Mouse (Mus musculus) ZHBTc4 (cell line): ENCODE measurements at regions not wholly inside any gene's neighbourhood (a gene's known extent, or its start where the extent isn't known, plus 50 kb on each side); places are given as distances from the start of the nearest gene placed in this dataset.

ENCODE experiments used
- DNase-seq: peaks from one replicate; pipeline ENCODE4 v3.0.0-alpha.2; 2011; ENCODE audit warnings: low read depth, low spot score

GRCm38 (mm10) chr8:78068087-78068910, 144.8 kb upstream of the Ttc29 start:
- DNase-seq: peak; percentile 88

DNA sequence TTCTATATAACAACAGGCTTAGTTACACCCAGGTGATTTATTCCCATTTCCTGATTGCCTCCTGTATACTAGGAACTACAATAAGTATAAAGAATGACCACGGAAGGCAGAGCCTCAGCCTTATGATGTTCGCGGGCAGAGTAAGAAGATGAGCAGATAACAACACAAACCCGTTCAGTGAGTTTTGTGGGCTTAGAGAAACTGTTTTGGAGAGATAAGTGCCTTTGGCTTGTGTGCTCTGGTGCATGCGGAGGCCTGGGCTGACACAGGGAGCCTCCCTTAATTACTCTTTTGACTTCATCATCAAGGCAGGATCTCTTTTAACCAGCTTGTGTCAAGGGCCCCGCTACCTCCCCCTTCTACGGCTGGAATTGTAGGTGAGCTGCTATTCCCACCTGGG, 139.3 kb upstream of the Ttc29 start:
- no peak for DNase-seq

GRCm38 (mm10) chr8:78077122-78077521, 136.0 kb upstream of the Ttc29 start:
- DNase-seq: no peak

- peak; percentile 67 for DNase-seq
Measured at GRCm38 (mm10) chr8:78081395-78081794, 131.7 kb upstream of the Ttc29 start.

DNA sequence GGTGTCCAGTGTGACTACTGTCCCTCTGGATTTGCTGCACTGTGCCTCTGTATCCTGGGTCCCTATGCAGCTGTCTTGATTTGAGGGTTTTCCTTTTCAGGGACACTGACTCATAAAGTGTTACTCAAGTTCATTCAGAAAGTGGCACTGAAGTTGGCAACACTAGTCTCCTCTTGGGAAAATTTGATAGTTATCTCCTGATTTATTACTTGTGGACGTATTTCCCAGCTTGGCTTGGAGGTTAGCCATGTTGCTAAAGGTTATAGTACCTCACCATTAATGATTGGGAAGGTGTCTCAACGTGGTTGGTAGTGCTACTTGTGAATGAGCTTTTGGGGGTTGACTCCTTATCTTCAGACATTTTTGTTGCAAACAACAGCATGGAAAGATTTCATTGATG, 130.1 kb upstream of the Ttc29 start:
- no peak for DNase-seq

DNA sequence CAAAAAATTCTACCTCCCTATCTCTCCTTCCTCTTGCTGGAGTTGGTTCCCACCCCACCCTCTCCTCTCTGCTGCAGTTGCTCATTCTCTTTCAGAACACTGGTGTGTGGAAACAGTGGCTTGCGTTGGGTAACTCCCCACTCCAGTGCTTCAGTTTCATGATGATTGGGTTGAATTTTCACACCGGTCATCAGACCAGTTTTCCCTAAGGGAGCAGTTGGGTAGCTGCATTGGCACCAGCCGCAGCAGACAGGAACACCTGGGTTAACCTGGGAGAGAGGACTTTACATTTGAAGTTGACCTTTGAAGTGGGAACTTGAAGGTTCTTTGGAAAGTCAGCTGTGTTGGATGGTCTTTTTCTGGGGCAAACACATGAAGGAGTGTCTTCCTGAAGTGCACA, 126.7 kb upstream of the Ttc29 start:
- no peak for DNase-seq

- no peak for DNase-seq
Measured at GRCm38 (mm10) chr8:78090382-78091122, 122.5 kb upstream of the Ttc29 start.

DNA sequence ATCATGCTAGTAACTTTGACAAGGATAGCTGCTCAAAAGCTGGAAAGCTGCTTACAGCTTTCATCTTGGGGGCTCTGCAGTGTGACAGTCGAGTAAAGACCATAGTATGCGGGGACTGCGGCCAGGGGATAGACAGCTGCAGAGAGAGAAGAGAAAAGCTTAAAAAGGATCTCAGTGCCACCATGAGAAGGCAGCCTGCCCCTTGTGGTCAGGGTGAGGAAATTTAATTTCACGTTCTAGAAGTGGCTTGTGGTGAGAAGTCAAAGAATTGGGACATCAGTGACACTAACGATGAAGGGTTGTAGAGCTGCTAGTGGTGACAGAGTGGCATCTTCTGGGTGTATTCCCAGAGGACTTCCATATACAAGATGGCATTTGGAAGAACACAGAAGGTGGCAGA, 116.7 kb upstream of the Ttc29 start:
- DNase-seq: peak; percentile 52

- peak; percentile 95 for DNase-seq
Measured at GRCm38 (mm10) chr8:78098191-78098745, 114.8 kb upstream of the Ttc29 start.

GRCm38 (mm10) chr8:78099091-78099490, 114.0 kb upstream of the Ttc29 start:
- DNase-seq: no peak

DNA sequence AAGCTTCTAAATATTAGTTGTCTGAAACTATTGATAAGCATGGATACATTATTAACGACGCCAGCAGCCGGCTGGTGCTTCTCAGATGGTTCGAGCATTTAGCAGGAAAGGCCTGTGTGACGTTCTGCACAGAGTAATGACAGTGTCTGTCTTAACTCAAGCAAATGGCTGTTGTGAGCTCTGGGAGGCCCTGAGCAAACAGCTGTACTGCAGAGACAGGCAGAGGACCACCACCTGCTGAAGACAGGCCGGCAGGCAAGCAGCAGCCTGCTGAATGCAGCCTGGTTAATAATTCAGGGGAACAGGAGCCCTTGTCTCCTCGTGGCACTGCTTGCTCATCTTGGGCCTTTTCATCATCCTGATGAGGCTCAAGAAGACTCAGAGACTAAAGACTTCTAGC, 105.8 kb upstream of the Ttc29 start:
- DNase-seq: no peak

GRCm38 (mm10) chr8:78110003-78110649, 103.0 kb upstream of the Ttc29 start:
- DNase-seq: peak; percentile 66

GRCm38 (mm10) chr8:78113105-78113504, 100.0 kb upstream of the Ttc29 start:
- DNase-seq: no peak

- DNase-seq: peak; percentile 79
Measured at GRCm38 (mm10) chr8:78114512-78114911, 98.6 kb upstream of the Ttc29 start.

DNA sequence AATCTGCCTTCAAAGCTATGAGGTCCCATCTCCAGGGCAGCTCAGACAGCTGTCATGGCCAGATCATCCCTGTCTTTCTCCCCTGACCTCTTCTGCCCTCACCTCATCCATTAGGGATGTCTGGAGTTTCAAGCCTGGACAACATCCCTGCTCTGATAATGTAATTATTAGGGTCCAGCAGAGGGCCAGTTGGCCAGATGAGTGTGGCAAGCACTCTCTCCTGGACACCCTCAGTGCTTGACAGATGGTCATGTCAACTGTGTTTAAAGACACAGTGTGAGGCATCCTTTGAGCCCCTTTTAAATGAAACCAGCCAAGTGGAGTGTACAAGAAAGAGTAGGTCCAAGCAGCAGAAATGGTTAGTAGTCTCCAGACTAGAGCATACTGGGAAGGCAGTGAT, 95.9 kb upstream of the Ttc29 start:
- no peak for DNase-seq

DNA sequence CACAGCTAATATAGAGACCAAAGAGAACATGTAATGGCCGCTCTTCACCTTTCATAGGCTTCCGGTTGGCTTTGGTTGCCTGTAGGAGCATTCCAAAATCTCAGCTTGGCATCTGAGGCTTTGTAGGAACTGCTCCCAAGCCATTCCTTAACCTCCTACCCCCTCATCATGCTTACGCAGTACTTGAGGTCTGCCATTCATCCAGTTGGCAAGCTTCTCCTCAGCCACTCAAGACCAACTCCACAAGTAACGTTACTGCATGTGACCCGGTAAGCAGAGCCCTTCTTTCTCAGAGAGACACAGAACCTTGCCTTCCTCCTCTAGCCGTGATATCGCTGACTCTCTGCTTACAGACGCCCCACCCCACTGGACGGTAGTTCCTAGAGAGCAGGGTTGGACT, 94.6 kb upstream of the Ttc29 start:
- DNase-seq: no peak

DNA sequence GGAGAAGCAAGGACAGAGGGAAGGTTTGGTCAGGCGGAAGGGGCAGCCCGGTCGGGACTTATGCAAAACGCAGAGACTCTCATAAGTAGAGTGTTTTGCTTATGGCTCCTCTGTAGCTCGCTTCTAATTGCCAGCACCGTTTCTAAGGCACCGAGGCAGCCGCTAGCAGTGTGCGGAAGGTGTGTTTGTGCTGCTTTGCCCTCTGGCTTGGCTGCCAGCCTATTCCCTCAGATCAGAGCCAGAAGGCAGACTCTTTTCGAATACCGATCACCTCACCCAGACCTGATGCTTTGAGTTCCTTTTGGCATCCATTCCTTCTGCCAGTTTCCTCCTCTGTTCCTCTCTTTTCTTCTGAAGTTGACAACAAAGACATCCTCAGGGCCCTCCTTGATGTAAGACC, 93.4 kb upstream of the Ttc29 start:
- no peak for DNase-seq

DNA sequence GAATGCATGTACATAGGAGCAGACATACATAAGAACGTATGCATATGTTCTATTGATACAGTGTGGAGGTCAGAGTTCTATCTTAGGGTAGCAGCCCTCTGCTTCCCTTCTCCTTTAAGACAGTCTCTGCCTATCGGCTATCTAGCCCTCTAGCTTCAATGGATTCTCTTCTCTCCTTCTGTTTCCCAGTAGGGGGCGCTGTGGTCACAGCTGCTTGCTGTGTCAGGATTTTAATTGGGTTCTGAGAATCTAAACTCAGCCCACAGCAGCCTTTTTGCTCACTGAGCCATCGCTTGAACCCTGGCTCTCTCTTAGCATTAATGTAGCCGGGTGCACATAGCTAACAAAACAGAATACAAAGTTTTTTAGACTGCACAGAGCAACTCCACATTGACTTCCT, 88.8 kb upstream of the Ttc29 start:
- DNase-seq: peak; percentile 91

DNA sequence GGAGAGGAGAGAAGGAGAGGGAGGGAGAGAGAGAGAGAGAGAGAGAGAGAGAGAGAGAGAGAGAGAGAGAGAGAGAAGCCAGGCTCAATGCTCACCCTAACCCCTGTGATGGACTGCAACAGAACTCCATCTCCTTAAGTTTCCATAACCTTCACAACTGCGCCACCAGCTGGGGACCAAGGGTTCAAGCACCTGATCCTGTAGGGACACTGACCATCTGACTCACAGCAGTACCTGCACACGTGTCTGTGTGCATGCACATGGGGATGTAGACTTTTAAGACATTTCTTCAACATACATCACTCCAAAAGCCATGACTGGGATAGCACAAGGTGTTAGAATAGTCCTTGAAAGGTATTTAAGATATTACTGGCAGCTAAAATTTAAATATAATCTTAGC, 85.2 kb upstream of the Ttc29 start:
- peak; percentile 85 for DNase-seq

DNA sequence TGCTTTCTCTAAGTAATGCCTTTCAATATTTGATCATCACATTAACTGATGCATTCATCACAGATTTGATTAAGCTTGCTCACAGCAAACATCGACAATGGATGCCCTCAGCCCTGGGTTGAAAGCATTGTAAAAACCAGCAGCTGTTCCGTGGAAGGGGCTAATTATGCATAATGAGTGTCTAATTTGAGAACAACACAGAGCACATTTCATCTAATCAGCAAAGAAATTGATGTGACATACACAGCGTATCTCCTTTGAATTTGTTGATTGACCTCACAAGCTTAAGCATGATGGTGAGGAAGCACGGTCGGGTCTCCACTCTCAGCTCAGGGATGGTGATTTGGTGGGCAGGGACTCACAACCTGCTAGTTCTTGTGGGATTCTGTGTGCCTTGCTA, 84.0 kb upstream of the Ttc29 start:
- no peak for DNase-seq

- DNase-seq: peak; percentile 71
Measured at GRCm38 (mm10) chr8:78139514-78139913, 73.6 kb upstream of the Ttc29 start.

DNA sequence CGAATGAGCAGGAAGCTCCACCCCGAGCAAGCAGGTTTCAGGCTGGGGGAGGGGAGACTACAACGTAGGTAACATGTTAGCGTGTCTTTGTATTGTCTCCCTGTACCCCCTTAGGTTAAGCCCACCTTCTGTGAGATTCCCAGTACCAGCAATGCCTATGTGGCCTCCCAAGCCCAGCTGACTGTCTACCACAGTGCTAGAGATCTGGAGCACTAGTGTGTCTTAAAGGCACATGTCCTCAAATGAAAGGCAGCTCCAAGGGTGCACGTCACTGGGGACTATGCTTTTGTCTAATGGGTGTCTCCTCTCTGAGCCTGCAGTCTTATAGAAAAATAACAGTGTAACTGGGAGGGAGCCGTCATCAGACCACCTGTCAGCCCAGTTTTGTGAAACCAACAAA, 65.9 kb upstream of the Ttc29 start:
- DNase-seq: peak; percentile 86
